Mouse (Mus musculus): Measurements from ENCODE around the gene Nhej1. TPM values are rescaled to one million over a fixed set of nuclear protein-coding genes. Genes with fewer than 3 reads are reported as not detected.

The Nhej1 gene
- polyA plus RNA-seq, 1 experiment from 2014 or later = 12.7 TPM

- Histone ChIP-seq H3K4me1 (peaks cover 15% of the 10 kb centered on the region), H3K27me3 (peaks cover 10% of the 10 kb centered on the region; the same call in 1 of the 2 replicates), H3K9ac (peak overlapping the region; percentile 53), H3K4me2 (replicated peaks) (peak overlapping the region; percentile 62), H3K4me3 (peak overlapping the region; percentile 24), H3K27ac (peak overlapping the region; percentile 73), H3K9me3 (no peaks in the 10 kb centered on the region), H3K36me3 (no peaks in the 10 kb centered on the region)
- 5% methylated on average over 16 of the region's 16 CpGs for WGBS
- ATAC-seq (ENCODE audit: low FRiP score, low read depth) = peak; percentile 88
Observed at GRCm38 (mm10) chr1:74964494-74965215, 160.3 kb downstream of the Nhej1 start.

DNA sequence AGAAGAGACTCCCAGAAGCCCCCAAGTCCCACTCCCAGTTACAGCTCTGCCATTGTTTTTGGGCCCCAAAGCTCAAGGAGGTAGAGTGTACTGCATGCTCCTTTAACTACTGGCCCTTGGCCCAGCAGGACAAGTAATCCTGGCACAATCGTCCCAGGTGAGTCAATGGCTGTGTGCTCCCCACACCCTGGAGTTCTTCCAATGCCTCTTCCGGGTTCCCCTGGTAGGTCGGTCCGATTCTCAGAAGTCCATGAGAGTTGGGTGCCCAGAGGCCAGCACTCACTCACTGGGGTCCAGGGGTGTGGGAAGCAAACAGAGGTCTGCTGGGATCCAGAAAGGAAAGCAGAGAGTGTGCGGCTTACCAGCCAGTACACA, 162.2 kb downstream of the Nhej1 start:
- Histone ChIP-seq H3K4me3 (no peak overlapping the region), H3K27ac (no peak overlapping the region), H3K36me3 (no peaks in the 10 kb centered on the region), H3K27me3 (peaks cover 27% of the 10 kb centered on the region), H3K4me1 (peaks cover 15% of the 10 kb centered on the region), H3K9ac (no peak overlapping the region), H3K4me2 (replicated peaks) (no peak overlapping the region), H3K9me3 (no peaks in the 10 kb centered on the region)
- WGBS = 87% methylated on average over 5 of the region's 5 CpGs
- no peak for ATAC-seq (ENCODE audit: low FRiP score, low read depth)

- peaks cover 32% of the 10 kb centered on the region for H3K27me3 ChIP-seq
- no peak overlapping the region for H3K9ac ChIP-seq
- no peak for ATAC-seq (ENCODE audit: low FRiP score, low read depth)
- H3K36me3 ChIP-seq = no peaks in the 10 kb centered on the region
- 78% methylated on average over 5 of the region's 5 CpGs for WGBS
- H3K9me3 ChIP-seq = no peaks in the 10 kb centered on the region
- no peak overlapping the region for H3K4me2 ChIP-seq (replicated peaks)
- H3K4me3 ChIP-seq = no peak overlapping the region
- peaks cover 15% of the 10 kb centered on the region for H3K4me1 ChIP-seq
- no peak overlapping the region for H3K27ac ChIP-seq
Observed at GRCm38 (mm10) chr1:74962126-74962852, 162.7 kb downstream of the Nhej1 start.

DNA sequence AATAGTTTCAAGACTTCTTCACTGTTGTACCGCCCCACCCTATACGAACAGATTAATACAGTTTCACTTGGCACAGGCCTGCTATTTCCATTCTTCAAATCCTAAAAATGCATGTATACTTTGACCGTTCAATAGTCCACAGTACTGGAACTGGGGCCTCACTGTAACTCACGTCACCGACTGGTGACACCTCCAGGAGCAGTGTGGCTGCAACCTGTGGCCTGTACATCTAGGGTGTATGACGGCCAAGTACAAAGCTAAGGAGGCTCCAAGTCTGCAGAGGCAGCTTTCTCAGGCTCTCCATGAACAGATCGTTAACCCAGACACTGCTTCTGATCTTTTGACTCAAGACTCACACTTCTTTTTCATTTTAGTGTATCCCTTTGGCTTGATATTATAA, 163.3 kb downstream of the Nhej1 start:
- Histone ChIP-seq H3K27ac (no peak overlapping the region), H3K4me3 (no peak overlapping the region), H3K4me1 (peaks cover 15% of the 10 kb centered on the region), H3K4me2 (replicated peaks) (no peak overlapping the region), H3K36me3 (no peaks in the 10 kb centered on the region), H3K9ac (no peak overlapping the region), H3K27me3 (peaks cover 38% of the 10 kb centered on the region), H3K9me3 (no peaks in the 10 kb centered on the region)
- no peak for ATAC-seq (ENCODE audit: low FRiP score, low read depth)
- 85% methylated on average over 7 of the region's 7 CpGs for WGBS

GRCm38 (mm10) chr1:74960059-74960458, 164.9 kb downstream of the Nhej1 start:
- WGBS = 80% methylated on average over 7 of the region's 7 CpGs
- ATAC-seq (ENCODE audit: low FRiP score, low read depth) = no peak
- H3K27me3 ChIP-seq = peaks cover 50% of the 10 kb centered on the region

GRCm38 (mm10) chr1:74951556-74952210, 173.3 kb downstream of the Nhej1 start, which contains the start of gene Ihh:
Gene Ihh, minus strand, starts transcription at chr1:74951672.
- WGBS = 2% methylated on average over 47 of the region's 55 CpGs
- ATAC-seq (ENCODE audit: low FRiP score, low read depth) = no peak
- no peaks in the 10 kb centered on the region for H3K9me3 ChIP-seq
- peak within 1 kb of the TSS; percentile 61 for H3K9ac ChIP-seq
- no peaks in the 10 kb centered on the region for H3K36me3 ChIP-seq
- H3K4me2 ChIP-seq (replicated peaks) = peak within 1 kb of the TSS; percentile 76
- H3K27me3 ChIP-seq = peaks cover 96% of the 10 kb centered on the region
- peaks cover 28% of the 10 kb centered on the region for H3K4me1 ChIP-seq
- peak within 1 kb of the TSS; percentile 47 for H3K4me3 ChIP-seq
- no peak within 1 kb of the TSS for H3K27ac ChIP-seq

More at GRCm38 (mm10) chr1:74960059-74960458, 164.9 kb downstream of the Nhej1 start:
- Histone ChIP-seq H3K4me3 (no peak overlapping the region), H3K4me2 (replicated peaks) (no peak overlapping the region), H3K27ac (no peak overlapping the region), H3K4me1 (peaks cover 10% of the 10 kb centered on the region), H3K9ac (no peak overlapping the region), H3K36me3 (no peaks in the 10 kb centered on the region), H3K9me3 (no peaks in the 10 kb centered on the region)

- peak overlapping the region; percentile 61 for H3K9ac ChIP-seq
- H3K36me3 ChIP-seq = no peaks in the 10 kb centered on the region
- H3K4me2 ChIP-seq (replicated peaks) = peak overlapping the region; percentile 76
- 1% methylated on average over 83 of the region's 84 CpGs for WGBS
- no peak for ATAC-seq (ENCODE audit: low FRiP score, low read depth)
- H3K9me3 ChIP-seq = no peaks in the 10 kb centered on the region
- peaks cover 28% of the 10 kb centered on the region for H3K4me1 ChIP-seq
- H3K27me3 ChIP-seq = peaks cover 99% of the 10 kb centered on the region
- H3K27ac ChIP-seq = no peak overlapping the region
- peak overlapping the region; percentile 47 for H3K4me3 ChIP-seq
Observed at GRCm38 (mm10) chr1:74950576-74951490, 174.2 kb downstream of the Nhej1 start.

- ATAC-seq (ENCODE audit: low FRiP score, low read depth) = no peak
- Histone ChIP-seq H3K36me3 (no peaks in the 10 kb centered on the region), H3K4me2 (replicated peaks) (peak overlapping the region; percentile 76), H3K9ac (peak overlapping the region; percentile 61; the same call in 1 of the 2 replicates), H3K27me3 (peaks cover 100% of the 10 kb centered on the region), H3K4me1 (peaks cover 28% of the 10 kb centered on the region), H3K27ac (no peak overlapping the region), H3K9me3 (no peaks in the 10 kb centered on the region), H3K4me3 (peak overlapping the region; percentile 47)
- 3% methylated on average over 16 of the region's 16 CpGs for WGBS
Observed at GRCm38 (mm10) chr1:74950066-74950465, 174.9 kb downstream of the Nhej1 start.

GRCm38 (mm10) chr1:74949666-74950050, 175.3 kb downstream of the Nhej1 start:
- peak overlapping the region; percentile 47 for H3K4me3 ChIP-seq
- 3% methylated on average over 24 of the region's 24 CpGs for whole genome bisulfite sequencing

GRCm38 (mm10) chr1:74948784-74949665, 176.0 kb downstream of the Nhej1 start:
- H3K9ac ChIP-seq = peak overlapping the region; percentile 61; the same call in 1 of the 2 replicates
- peak overlapping the region; percentile 76 for H3K4me2 ChIP-seq (replicated peaks)
- no peak for ATAC-seq (ENCODE audit: low FRiP score, low read depth)
- H3K4me3 ChIP-seq = peak overlapping the region; percentile 47
- no peak overlapping the region for H3K27ac ChIP-seq
- peaks cover 100% of the 10 kb centered on the region for H3K27me3 ChIP-seq
- no peaks in the 10 kb centered on the region for H3K9me3 ChIP-seq
- peaks cover 28% of the 10 kb centered on the region for H3K4me1 ChIP-seq
- WGBS = 2% methylated on average over 20 of the region's 20 CpGs
- no peaks in the 10 kb centered on the region for H3K36me3 ChIP-seq

More at GRCm38 (mm10) chr1:74949666-74950050, 175.3 kb downstream of the Nhej1 start:
- Histone ChIP-seq H3K9me3 (no peaks in the 10 kb centered on the region), H3K4me1 (peaks cover 28% of the 10 kb centered on the region), H3K27me3 (peaks cover 100% of the 10 kb centered on the region), H3K4me2 (replicated peaks) (peak overlapping the region; percentile 76), H3K36me3 (no peaks in the 10 kb centered on the region), H3K9ac (peak overlapping the region; percentile 61; the same call in 1 of the 2 replicates), H3K27ac (no peak overlapping the region)
- ATAC-seq (ENCODE audit: low FRiP score, low read depth) = no peak
